Mouse (Mus musculus) thymus, adult 2 months (tissue): ENCODE measurements at regions not wholly inside any gene's neighbourhood (a gene's known extent, or its start where the extent isn't known, plus 50 kb on each side); places are given as distances from the start of the nearest gene placed in this dataset.

Experiments
- DNase-seq: peaks from one replicate; pipeline ENCODE4 v3.0.0; 2021
- H3K27ac ChIP-seq: fragments of 200-500 bp; 2 replicates; pipeline ENCODE4 v1.5.1; 2012; ENCODE audit warnings: low read length, control low read depth; ENCODE audit not compliant: control insufficient read depth, insufficient read depth
- H3K27me3 ChIP-seq: fragments of 200-500 bp; 2 replicates; pipeline ENCODE4 v1.6.1; 2012; ENCODE audit warnings: mild to moderate bottlenecking, low read length, moderate library complexity, mixed read lengths; ENCODE audit not compliant: control insufficient read depth, insufficient read depth
- H3K36me3 ChIP-seq: fragments of 200-500 bp; 2 replicates; pipeline ENCODE4 v1.6.1; 2012; ENCODE audit warnings: mild to moderate bottlenecking, low read length, moderate library complexity; ENCODE audit not compliant: control insufficient read depth, insufficient read depth
- H3K4me1 ChIP-seq: fragments of 200-500 bp; replicated peaks from 2 replicates; pipeline ENCODE4 v1.6.1; 2012; ENCODE audit warnings: low read length; ENCODE audit not compliant: control insufficient read depth, insufficient read depth
- H3K4me3 ChIP-seq: fragments of 200-500 bp; 2 replicates; pipeline ENCODE4 v1.5.1; 2012; ENCODE audit warnings: mild to moderate bottlenecking, low read length, control low read depth, moderate library complexity; ENCODE audit not compliant: control insufficient read depth, insufficient read depth
- CTCF ChIP-seq: fragments of 200-500 bp; IDR thresholded peaks from 2 replicates; pipeline ENCODE4 v1.5.1; 2012; ENCODE audit warnings: mild to moderate bottlenecking, control low read depth, low read length, moderate library complexity, borderline replicate concordance; ENCODE audit not compliant: control insufficient read depth, poor library complexity, insufficient read depth; ENCODE audit errors: extremely low read depth
- POLR2A ChIP-seq: fragments of 200-500 bp; IDR thresholded peaks from 2 replicates; pipeline ENCODE4 v1.6.1; 2012; ENCODE audit warnings: mild to moderate bottlenecking, low read length, control low read depth, moderate library complexity; ENCODE audit not compliant: control insufficient read depth, poor library complexity, insufficient read depth; ENCODE audit errors: extremely low read depth
- WGBS: fragments of 180-500 bp; shearing (Covaris S2); methylation state at CpG from one replicate; pipeline ENCODE4 v1.1.7; 2018; 5-methylcytosine and 5-hydroxymethylcytosine counted together

DNA sequence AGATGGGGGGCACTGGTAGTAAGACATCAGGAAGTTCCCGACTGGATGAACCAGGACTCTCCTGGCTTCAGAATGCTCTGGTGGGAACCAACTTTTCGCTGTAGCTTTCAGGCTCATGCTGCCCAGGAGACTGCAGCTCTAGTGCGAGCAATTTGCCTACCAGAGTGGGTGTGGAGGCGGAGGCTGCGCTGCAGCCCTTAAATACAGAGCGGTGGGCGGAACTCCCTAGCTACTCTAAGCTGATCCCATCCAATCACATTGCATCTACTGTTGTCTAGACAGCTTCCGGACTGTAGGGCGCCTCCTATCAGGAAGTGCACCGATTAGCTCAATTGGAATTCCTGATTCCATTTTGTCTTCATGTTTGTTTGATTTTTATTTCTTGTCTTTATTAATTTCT is 58.2 kb upstream of the Supt20 start:
- H3K27ac ChIP-seq = no peak overlapping the region
- WGBS = 98% methylated on average over 10 of the region's 10 CpGs
- H3K36me3 ChIP-seq = no peaks in the 10 kb centered on the region
- no peak overlapping the region for H3K4me3 ChIP-seq
- H3K27me3 ChIP-seq = no peaks in the 10 kb centered on the region
- DNase-seq = no peak
- no peaks in the 10 kb centered on the region for H3K4me1 ChIP-seq
- TF ChIP-seq POLR2A (no peak), CTCF (no peak)
